Mouse (Mus musculus) G1E (cell line): ENCODE data around the gene Mex3a.

Source experiments
- CTCF ChIP-seq: IDR thresholded peaks from 2 replicates; pipeline ENCODE4 v1.5.1; 2012; ENCODE audit warnings: low read depth, low read length, inconsistent platforms, mixed read lengths
- GATA1 ChIP-seq: IDR thresholded peaks from 2 replicates; pipeline ENCODE4 v1.6.1; 2012; ENCODE audit warnings: borderline replicate concordance, low read length, inconsistent platforms, mixed read lengths
- POLR2AphosphoS5 ChIP-seq: IDR thresholded peaks from 2 replicates; pipeline ENCODE4 v1.6.1; 2012; ENCODE audit warnings: low read depth, low read length, inconsistent platforms; ENCODE audit not compliant: insufficient replicate concordance

- TF ChIP-seq CTCF (no peak), POLR2AphosphoS5 (no peak), GATA1 (no peak)
These were observed 11.6 kb downstream of the Mex3a start for GRCm38 (mm10) chr3:88543651-88544410.
